Mouse (Mus musculus): ENCODE data around the gene Itga11.

Gene Itga11

GRCm38 (mm10) chr9:62689748-62690147, 12.1 kb downstream of the Itga11 start:
- no peak for DNase-seq

DNA sequence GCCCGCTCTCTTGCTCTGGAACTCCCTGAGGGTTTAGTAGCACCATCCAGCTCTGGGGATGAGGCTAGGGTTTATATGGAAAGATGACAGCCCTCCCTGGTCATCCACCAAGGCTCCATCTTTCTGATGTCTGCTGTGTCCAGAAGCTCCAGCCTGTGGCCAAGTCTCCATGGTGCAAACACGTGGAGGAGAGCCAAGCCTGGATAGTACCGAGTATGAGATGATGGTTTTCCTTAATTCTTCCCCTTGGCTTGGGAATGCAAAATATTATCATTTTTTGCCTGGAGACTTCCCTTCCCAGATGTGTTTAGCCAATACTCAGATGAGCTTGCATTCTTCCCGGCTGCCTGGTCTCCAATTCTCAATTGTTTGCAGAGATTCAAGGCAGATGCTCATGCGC, 16.4 kb downstream of the Itga11 start:
- no peak for DNase-seq

DNA sequence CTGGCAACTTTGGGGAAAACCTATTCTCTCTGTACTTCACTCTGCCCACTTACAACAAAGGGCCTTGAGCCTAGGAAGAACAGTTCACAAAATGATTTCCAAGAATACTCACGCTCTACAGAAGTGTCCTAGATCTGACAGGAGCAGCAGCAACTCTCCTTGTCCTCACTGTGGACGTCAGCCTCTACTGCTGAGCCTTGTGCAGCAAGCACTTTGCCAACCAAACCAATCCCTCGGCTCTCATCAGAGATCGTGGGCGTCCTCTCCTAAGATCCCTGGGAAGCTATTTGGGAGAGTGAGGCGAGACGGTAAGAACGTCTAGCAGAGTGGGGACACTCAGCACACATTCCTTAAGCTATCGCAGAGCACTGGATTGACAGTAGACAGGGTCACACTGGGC, 17.6 kb downstream of the Itga11 start:
- no peak for DNase-seq

GRCm38 (mm10) chr9:62696799-62697198, 19.2 kb downstream of the Itga11 start:
- DNase-seq = no peak

DNA sequence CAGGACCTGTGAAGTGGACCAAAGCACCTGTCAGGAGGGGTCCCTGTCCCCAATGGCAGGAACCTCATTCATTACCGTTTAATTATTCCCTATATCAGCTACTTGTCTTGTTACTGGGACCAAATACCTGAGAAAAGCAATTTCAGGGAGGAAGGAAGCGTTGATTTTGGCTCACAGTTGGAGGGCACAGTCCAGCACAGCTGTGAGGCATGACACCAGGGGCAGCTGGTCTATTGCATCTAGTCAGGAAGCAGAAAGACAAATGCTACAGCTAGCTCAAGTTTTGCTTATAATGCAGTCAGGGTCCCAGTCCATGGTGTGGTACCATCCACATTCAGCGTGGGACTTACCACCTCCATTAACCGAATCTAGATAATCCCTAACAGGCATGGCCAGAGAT, 29.6 kb downstream of the Itga11 start:
- DNase-seq = no peak

DNA sequence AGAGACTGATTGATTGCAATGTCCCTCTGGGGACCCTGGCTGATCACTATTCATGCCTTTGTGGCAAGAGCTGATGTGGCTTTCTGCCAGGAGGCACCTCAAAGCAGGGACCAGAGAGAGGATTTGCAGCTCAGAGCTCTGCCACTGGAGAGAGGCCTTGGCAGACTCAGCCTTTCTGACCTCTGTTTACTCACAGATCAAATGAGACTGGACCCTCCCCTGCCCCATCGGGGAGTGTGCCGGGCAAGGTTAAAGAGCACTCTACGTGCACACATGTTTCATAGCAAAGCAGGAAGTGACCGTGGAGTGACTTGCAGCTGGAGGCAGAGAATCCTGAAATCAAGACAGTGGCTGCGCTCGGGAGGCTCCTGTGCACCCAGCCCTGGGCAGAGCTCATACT, 30.2 kb downstream of the Itga11 start:
- DNase-seq = no peak

GRCm38 (mm10) chr9:62709983-62710382, 32.4 kb downstream of the Itga11 start:
- DNase-seq = no peak

DNA sequence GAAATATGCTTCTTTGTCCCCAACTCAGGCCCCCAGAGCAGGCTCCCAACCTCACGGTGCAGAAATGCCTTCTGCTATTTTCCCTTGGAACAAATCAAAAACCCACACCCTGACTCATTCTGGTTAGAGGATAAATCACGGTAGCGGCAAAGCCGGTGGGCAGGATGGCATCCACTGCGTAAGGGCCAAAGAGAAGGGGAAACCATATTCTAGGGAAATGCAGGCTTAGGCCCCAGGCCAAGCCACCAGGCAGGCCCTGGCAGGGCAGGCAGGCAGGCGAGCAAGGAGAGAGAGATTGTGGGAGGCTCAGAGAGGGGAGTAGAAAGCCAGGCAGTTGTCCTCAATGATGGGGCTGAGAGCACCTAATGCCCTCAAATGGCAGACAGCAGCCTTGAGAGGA, 34.7 kb downstream of the Itga11 start:
- no peak for DNase-seq

DNA sequence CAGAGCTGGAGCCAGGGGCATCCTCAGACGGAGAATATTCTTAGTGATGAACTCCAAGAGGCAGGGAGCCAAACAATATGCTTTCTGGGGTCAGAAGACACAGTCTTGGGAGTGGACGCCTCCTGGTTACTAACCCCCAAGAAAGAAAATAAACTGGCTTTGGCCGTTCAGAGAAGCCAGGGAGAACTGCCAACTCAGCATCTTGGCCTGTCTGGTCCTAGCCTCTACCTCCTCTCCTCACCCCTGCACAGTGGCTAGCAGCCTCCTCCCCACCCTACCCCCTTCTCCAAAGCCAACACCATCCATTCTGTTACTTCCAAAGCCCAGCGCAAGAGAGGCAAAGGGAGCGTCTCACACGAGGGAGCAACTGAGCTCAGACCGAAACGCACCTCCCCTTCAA, 35.4 kb downstream of the Itga11 start:
- no peak for DNase-seq

DNA sequence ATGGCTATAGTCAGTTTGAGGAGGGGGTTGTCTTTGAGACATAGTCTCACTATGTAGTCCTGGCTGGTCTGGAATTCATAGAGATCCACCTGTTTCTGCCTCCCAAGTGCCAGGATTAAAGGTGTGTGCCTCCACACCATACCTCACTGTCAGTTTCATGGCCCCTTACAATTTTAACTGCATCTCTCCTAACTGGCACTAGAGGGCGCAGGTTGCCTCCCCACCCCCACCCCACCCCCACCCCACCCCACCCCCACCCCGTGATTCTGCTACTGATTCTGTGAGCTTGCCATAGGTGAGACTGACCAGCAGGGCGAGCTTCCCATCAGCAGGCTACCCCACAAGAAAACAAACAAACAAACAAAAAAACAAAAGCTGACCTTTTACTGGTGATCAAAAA, 36.7 kb downstream of the Itga11 start:
- no peak for DNase-seq

DNA sequence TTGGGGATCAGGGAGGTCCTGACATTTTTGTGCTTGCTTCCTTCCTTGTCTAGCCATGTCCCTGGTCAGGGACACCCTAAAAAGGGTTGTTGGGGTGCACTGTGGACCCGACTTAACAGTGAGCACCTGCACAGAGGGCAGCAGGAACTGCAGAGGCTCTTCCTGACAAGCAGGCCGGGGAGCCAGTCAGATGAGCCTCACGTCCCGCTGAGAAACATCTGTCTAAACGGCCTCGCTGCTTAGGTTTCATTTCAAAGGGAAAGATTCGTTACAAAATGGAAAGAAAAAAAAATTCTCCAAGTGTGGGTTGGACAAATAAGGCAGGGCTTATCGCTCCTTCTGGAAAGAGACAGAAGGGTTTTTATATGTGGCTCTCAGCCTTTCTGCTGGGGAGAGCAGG, 40.4 kb downstream of the Itga11 start:
- no peak for DNase-seq

DNA sequence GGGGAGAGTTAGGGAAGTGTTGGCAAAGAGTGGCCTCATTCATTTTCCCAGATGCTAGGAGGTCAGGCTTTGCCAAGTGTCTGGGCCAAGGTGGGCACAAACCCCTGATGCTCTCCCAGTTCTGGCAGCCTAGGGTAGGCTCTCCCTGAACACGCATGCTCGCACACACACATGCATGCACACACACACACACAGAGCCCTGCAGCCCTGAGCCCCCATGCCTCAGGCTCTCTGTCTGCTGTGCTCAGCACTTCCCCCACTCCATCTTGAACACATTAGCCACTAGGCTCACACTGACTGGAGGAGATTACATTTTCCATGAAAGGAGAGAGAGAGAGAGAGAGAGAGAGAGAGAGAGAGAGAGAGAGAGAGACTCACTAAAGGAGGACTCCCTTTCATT, 44.2 kb downstream of the Itga11 start:
- no peak for DNase-seq

DNA sequence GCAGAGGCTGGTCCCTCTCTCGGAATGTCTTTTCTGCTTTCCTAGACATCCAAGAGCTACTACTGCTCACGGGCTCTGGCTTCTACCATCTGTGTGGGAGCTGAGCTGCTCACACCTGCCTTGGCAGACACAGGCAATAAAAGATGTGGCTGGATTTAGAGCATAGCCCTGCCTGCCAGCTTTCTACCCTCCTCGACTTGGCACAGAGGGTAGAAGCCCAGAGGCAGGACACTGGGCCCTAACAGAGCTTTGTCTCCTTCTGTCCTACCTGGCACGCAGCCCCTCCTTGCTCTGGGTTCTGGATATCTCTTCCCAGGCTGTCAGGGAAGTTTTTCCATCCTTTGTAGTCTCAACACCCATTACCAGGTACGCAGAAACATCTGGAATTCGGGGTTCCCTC, 45.1 kb downstream of the Itga11 start:
- no peak for DNase-seq

GRCm38 (mm10) chr9:62724175-62724574, 46.5 kb downstream of the Itga11 start:
- no peak for DNase-seq

GRCm38 (mm10) chr9:62725247-62725646, 47.6 kb downstream of the Itga11 start:
- no peak for DNase-seq

DNA sequence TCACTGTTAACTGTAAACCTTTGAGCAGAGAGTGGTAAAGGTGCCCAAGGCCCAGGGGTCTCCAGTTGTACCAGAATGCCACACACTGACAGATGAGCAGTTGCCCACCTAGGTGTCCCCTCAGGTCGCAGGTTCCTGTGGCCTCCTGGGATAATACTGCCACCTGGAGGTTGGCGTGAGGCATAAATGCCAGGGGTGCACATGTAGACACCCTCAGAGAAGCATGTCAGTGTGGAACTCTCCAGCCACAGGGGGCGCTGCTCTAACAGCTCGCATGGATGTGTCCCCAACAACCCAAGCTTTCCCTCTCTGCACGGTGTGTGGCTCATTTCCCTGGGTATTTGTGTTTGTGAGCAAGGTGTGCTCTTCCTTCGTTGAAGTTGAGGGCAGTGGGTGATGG, 48.8 kb downstream of the Itga11 start:
- no peak for DNase-seq

GRCm38 (mm10) chr9:62744558-62745275, 67.1 kb downstream of the Itga11 start:
- DNase-seq = peak in 1 of 2 experiments; percentile 16

DNA sequence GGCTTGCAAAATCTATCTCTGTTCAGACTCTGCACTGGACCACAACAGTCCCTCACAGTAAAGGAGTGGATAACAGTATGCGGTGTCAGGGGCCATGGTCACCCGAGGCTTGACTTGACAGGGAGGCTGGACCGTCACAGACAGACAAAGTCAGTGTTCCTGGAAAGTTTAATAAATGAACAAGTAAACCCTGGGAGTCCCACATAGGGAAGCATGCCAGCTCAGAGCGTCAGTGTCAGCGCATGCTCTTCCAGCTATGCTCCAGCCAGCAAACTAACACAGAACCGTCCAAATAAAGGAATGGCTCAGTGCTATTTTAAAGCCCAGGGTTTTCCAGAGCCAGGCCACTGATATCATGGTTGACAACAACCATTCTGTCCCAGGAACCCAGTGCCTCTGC, 69.0 kb downstream of the Itga11 start:
- no peak for DNase-seq

- DNase-seq = no peak
Observed at GRCm38 (mm10) chr9:62749666-62750065, 72.0 kb downstream of the Itga11 start.

GRCm38 (mm10) chr9:62750381-62750780, 72.8 kb downstream of the Itga11 start:
- DNase-seq = no peak

DNA sequence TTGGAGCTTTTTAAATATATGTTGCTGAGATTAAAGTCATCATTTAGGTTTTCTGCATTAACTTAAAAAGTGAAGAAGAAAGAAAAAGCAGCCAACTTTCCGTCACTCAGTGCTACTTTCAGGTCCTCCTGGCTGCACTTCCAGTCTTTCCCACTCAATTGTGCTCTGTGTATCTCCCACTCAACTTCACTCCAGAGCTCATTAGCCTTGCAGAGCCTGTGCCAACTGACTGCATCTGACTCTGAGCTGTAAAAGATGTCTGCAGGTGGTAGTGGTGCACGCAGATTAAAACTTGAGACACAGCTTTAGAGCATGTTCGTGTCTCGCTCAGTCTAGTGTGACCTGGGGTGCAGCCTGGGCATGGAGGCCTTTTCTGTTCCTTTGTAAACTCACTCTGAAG, 80.7 kb downstream of the Itga11 start:
- no peak for DNase-seq

DNA sequence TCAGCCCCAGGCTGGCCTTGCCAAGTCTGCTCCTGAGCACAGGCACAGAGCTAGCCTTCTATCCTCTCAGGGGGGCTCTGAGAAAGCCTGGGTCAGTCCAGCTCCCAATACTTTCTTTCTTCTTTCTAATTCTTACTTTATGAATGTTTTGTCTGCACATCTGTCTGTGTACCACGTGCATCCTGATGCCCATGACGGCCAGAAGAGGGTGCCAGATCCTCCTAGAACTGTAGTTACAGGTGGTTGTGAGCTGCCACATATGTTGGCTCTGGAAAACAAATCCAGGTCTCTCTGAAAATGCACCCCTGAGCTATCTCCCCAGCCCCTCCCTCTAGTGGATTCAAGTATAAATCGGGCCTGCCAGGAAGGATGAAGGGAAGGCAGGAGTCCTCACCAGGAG, 82.0 kb downstream of the Itga11 start:
- DNase-seq = no peak

- no peak for DNase-seq
Observed at GRCm38 (mm10) chr9:62763478-62763877, 85.9 kb downstream of the Itga11 start.

DNA sequence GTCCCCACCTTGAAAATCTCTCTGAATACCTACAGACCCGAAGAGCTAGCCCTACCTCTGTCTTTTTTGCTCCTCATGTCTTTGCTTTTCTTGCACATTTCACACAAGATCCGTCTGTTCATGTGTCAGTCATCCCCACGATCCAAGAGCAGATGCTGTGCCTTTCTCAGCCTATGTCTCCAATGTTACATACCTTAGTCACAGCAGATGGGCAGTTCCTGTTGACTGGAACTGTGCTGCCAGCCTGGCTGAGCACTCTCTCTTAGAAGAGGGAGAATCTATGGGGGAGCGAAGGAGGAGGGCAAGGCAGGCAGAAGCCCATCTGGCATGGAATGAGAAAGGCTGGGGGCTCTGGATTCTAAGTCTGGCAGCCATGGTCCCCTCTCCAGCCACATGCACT, 87.7 kb downstream of the Itga11 start:
- no peak for DNase-seq

- no peak for DNase-seq
Observed at GRCm38 (mm10) chr9:62767464-62767863, 89.8 kb downstream of the Itga11 start.

GRCm38 (mm10) chr9:62768361-62768760, 90.7 kb downstream of the Itga11 start:
- no peak for DNase-seq
